Mouse (Mus musculus): ENCODE results near the gene Ccdc159. TPM values are rescaled to one million over a fixed set of nuclear protein-coding genes. Genes with fewer than 3 reads are reported as not detected.

Gene Ccdc159
- polyA plus RNA-seq, 1 experiment from 2014 or later: 6.4 TPM

Other genes starting within 250 kb of the Ccdc159 start
- 33.4 and 36.0 TPM in 2 replicates for gene Ldlr, start 204.0 kb upstream of the Ccdc159 start, polyA plus RNA-seq (2015; fragmentation: Nextera tagmentation; extraction: Ambion mirVana)
- gene Spc24, start 167.2 kb upstream of the Ccdc159 start, polyA plus RNA-seq (2015; fragmentation: Nextera tagmentation; extraction: Ambion mirVana): 134 and 144 TPM in 2 replicates
- 25.5 and 26.3 TPM in 2 replicates for gene Kank2, start 128.7 kb upstream of the Ccdc159 start, polyA plus RNA-seq (2015; fragmentation: Nextera tagmentation; extraction: Ambion mirVana)
- 2.7 and 3.6 TPM in 2 replicates for gene Angptl8, start 92.0 kb upstream of the Ccdc159 start, polyA plus RNA-seq (2015; fragmentation: Nextera tagmentation; extraction: Ambion mirVana)
- gene Dock6, start 74.8 kb upstream of the Ccdc159 start, polyA plus RNA-seq (2015; fragmentation: Nextera tagmentation; extraction: Ambion mirVana): 62.6 and 63.7 TPM in 2 replicates
- 20.9 and 23.5 TPM in 2 replicates for gene Rab3d, start 9.3 kb upstream of the Ccdc159 start, polyA plus RNA-seq (2015; fragmentation: Nextera tagmentation; extraction: Ambion mirVana)
- gene Tmem205, start 85 bp downstream of the Ccdc159 start, polyA plus RNA-seq (2015; fragmentation: Nextera tagmentation; extraction: Ambion mirVana): 58.8 and 65.3 TPM in 2 replicates
- 7.7 and 8.2 TPM in 2 replicates for gene Plppr2, start 9.6 kb downstream of the Ccdc159 start, polyA plus RNA-seq (2015; fragmentation: Nextera tagmentation; extraction: Ambion mirVana)
- gene Swsap1, start 28.3 kb downstream of the Ccdc159 start, polyA plus RNA-seq (2015; fragmentation: Nextera tagmentation; extraction: Ambion mirVana): 5.4 and 6.2 TPM in 2 replicates
- gene Epor, start 36.0 kb downstream of the Ccdc159 start, polyA plus RNA-seq (2015; fragmentation: Nextera tagmentation; extraction: Ambion mirVana): 7.5 and 10.3 TPM in 2 replicates
- 8.8 and 9.1 TPM in 2 replicates for gene Rgl3, start 62.0 kb downstream of the Ccdc159 start, polyA plus RNA-seq (2015; fragmentation: Nextera tagmentation; extraction: Ambion mirVana)
- gene Ccdc151, start 75.2 kb downstream of the Ccdc159 start, polyA plus RNA-seq (2015; fragmentation: Nextera tagmentation; extraction: Ambion mirVana): 6.6 and 8.1 TPM in 2 replicates
- gene Prkcsh, start 75.3 kb downstream of the Ccdc159 start, polyA plus RNA-seq (2015; fragmentation: Nextera tagmentation; extraction: Ambion mirVana): 121 TPM in 2 replicates
- 0.18 and 0.35 TPM in 2 replicates for gene Elavl3, start 124.6 kb downstream of the Ccdc159 start, polyA plus RNA-seq (2015; fragmentation: Nextera tagmentation; extraction: Ambion mirVana)
- not detected in 2 replicates for gene Gm49318, start 143.8 kb downstream of the Ccdc159 start, polyA plus RNA-seq (2015; fragmentation: Nextera tagmentation; extraction: Ambion mirVana)
- 12.8 and 15.0 TPM in 2 replicates for gene Zfp653, start 143.9 kb downstream of the Ccdc159 start, polyA plus RNA-seq (2015; fragmentation: Nextera tagmentation; extraction: Ambion mirVana)
- 28.9 and 31.9 TPM in 2 replicates for gene Ecsit, start 158.0 kb downstream of the Ccdc159 start, polyA plus RNA-seq (2015; fragmentation: Nextera tagmentation; extraction: Ambion mirVana)
- 44.6 and 49.5 TPM in 2 replicates for gene Cnn1, start 171.7 kb downstream of the Ccdc159 start, polyA plus RNA-seq (2015; fragmentation: Nextera tagmentation; extraction: Ambion mirVana)
- gene Elof1, start 189.7 kb downstream of the Ccdc159 start, polyA plus RNA-seq (2015; fragmentation: Nextera tagmentation; extraction: Ambion mirVana): 197 and 231 TPM in 2 replicates
- gene Acp5, start 208.2 kb downstream of the Ccdc159 start, polyA plus RNA-seq (2015; fragmentation: Nextera tagmentation; extraction: Ambion mirVana): 8.2 and 10.2 TPM in 2 replicates
- 84.6 and 85.1 TPM in 2 replicates for gene Pigyl, start 229.4 kb downstream of the Ccdc159 start, polyA plus RNA-seq (2015; fragmentation: Nextera tagmentation; extraction: Ambion mirVana)